Mouse (Mus musculus) midbrain, embryonic 16.5 days (tissue): ENCODE measurements around the gene Hspb2. TPM values are rescaled to one million over a fixed set of nuclear protein-coding genes. Genes with fewer than 3 reads are reported as not detected.

Experiments
- ATAC-seq: fragments of 200-750 bp; cut with Nextera tagmentation; 2 replicates; pipeline ENCODE4 v1.8.0; 2017; ENCODE audit warnings: moderate TSS enrichment
- H3K27ac ChIP-seq: fragments of 300-500 bp; sonication (generic); 2 replicates; pipeline ENCODE4 v1.5.1; 2014; ENCODE audit warnings: mild to moderate bottlenecking, low read length, mixed read lengths
- H3K27me3 ChIP-seq: fragments of 300-500 bp; sonication (generic); 2 replicates; pipeline ENCODE4 v1.6.1; 2014; ENCODE audit warnings: low read depth, low read length, mixed read lengths; ENCODE audit not compliant: control insufficient read depth, insufficient read depth
- H3K36me3 ChIP-seq: fragments of 300-500 bp; sonication (generic); 2 replicates; pipeline ENCODE4 v1.6.1; 2014; ENCODE audit warnings: mild to moderate bottlenecking, low read length, moderate library complexity, mixed read lengths; ENCODE audit not compliant: control insufficient read depth, insufficient read depth
- H3K4me1 ChIP-seq: fragments of 300-500 bp; sonication (generic); 2 replicates; pipeline ENCODE4 v1.6.1; 2014; ENCODE audit warnings: mild to moderate bottlenecking, low read length, mixed read lengths; ENCODE audit not compliant: control insufficient read depth, insufficient read depth
- H3K4me2 ChIP-seq: fragments of 300-500 bp; sonication (generic); 2 replicates; pipeline ENCODE4 v1.6.1; 2014; ENCODE audit warnings: mild to moderate bottlenecking, low read length, mixed read lengths
- H3K4me3 ChIP-seq: fragments of 300-500 bp; sonication (generic); 2 replicates; pipeline ENCODE4 v1.5.1; 2014; ENCODE audit warnings: low read depth, mild to moderate bottlenecking, low read length, moderate library complexity, mixed read lengths
- H3K9ac ChIP-seq: fragments of 300-500 bp; sonication (generic); 2 replicates; pipeline ENCODE4 v1.6.1; 2014; ENCODE audit warnings: low read depth, low read length, mixed read lengths
- H3K9me3 ChIP-seq: fragments of 300-500 bp; sonication (generic); replicated peaks from 2 replicates; pipeline ENCODE4 v1.6.1; 2014; ENCODE audit warnings: mild to moderate bottlenecking, low read length, mixed read lengths; ENCODE audit not compliant: control insufficient read depth, poor library complexity, severe bottlenecking
- whole genome bisulfite sequencing: fragments of 180-500 bp; shearing (Covaris S2); extraction: QIAGEN DNeasy Blood & Tissue Kit; methylation state at CpG from one replicate; pipeline ENCODE4 v1.1.7; 2014; 5-methylcytosine and 5-hydroxymethylcytosine counted together
- polyA plus RNA-seq: library from polyadenylated mRNA; unstranded; fragments of >200 nt; fragmentation: Nextera tagmentation; extraction: Ambion mirVana; gene quantifications from 2 replicates; pipeline ENCODE4 v1.2.1, GENCODE M21; 2015

The Hspb2 gene
- polyA plus RNA-seq, 1 experiment from 2014 or later, result 0.84 TPM

GRCm38 (mm10) chr9:50709108-50709507 lies 43.0 kb downstream of the Hspb2 start:
- Histone ChIP-seq H3K4me1 (no peaks in the 10 kb centered on the region), H3K4me3 (no peak overlapping the region), H3K36me3 (0 out of 2 replicates have a peak, but pooled peaks cover 4% of the 10 kb centered on the region), H3K9ac (no peak overlapping the region), H3K4me2 (no peak overlapping the region), H3K27ac (no peak overlapping the region), H3K27me3 (no peaks in the 10 kb centered on the region), H3K9me3 (no peaks in the 10 kb centered on the region)
- 19% methylated on average over 2 of the region's 2 CpGs for WGBS
- no peak for ATAC-seq

DNA sequence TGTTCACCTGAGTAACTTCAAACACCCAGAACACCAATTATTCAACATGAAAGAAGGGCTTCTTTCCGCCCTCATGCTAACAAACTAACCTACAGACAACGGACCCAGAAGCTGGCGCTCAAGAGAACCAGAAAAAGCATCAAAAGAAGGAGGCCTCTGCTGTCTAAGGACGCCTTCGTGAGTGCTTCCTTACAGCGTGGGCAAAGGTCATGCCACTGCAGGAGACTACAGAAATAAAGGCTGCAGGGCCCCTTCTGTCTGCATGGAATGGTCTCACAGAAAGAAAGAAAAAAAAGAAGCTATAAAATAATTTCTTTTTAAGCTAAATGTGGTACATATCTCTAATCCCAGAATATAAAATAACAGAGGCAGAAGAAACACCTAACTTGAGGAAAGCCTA lies 47.2 kb downstream of the Hspb2 start:
- no peaks in the 10 kb centered on the region for H3K4me1 ChIP-seq
- no peak overlapping the region for H3K4me2 ChIP-seq
- H3K36me3 ChIP-seq, result peaks cover 4% of the 10 kb centered on the region; the same call in 1 of the 2 replicates
- 30% methylated on average over 6 of the region's 6 CpGs for WGBS
- H3K9me3 ChIP-seq, result no peaks in the 10 kb centered on the region
- no peak overlapping the region for H3K27ac ChIP-seq
- H3K9ac ChIP-seq, result no peak overlapping the region
- H3K27me3 ChIP-seq, result no peaks in the 10 kb centered on the region
- no peak for ATAC-seq
- H3K4me3 ChIP-seq, result no peak overlapping the region

Other genes with a start within 250 kb of the Hspb2 start
- gene Pts, start 223.6 kb downstream of the Hspb2 start, polyA plus RNA-seq, result 114 and 124 TPM in 2 replicates
- 21.0 and 26.0 TPM in 2 replicates for gene Il18, start 197.5 kb downstream of the Hspb2 start, polyA plus RNA-seq
- 0.44 and 0.60 TPM in 2 replicates for gene Bco2, start 197.2 kb downstream of the Hspb2 start, polyA plus RNA-seq
- gene Tex12, start 191.0 kb downstream of the Hspb2 start, polyA plus RNA-seq, result 0.24 and 0.28 TPM in 2 replicates
- 222 and 248 TPM in 2 replicates for gene Sdhd, start 148.5 kb downstream of the Hspb2 start, polyA plus RNA-seq
- 325 and 329 TPM in 2 replicates for gene Timm8b, start 148.4 kb downstream of the Hspb2 start, polyA plus RNA-seq
- 5.7 and 5.9 TPM in 2 replicates for gene Pih1d2, start 135.0 kb downstream of the Hspb2 start, polyA plus RNA-seq
- gene Nkapd1, start 134.9 kb downstream of the Hspb2 start, polyA plus RNA-seq, result 16.4 and 19.8 TPM in 2 replicates
- 47.0 and 54.3 TPM in 2 replicates for gene Dlat, start 92.6 kb downstream of the Hspb2 start, polyA plus RNA-seq
- gene Dixdc1, start 12.8 kb downstream of the Hspb2 start, polyA plus RNA-seq, result 37.8 and 41.0 TPM in 2 replicates
- gene 2310030G06Rik, start 5.8 kb downstream of the Hspb2 start, polyA plus RNA-seq, result 1.2 and 2.5 TPM in 2 replicates
- 8.1 and 9.1 TPM in 2 replicates for gene Cryab, start 1.0 kb downstream of the Hspb2 start, polyA plus RNA-seq
- gene Fdxacb1, start 15.9 kb upstream of the Hspb2 start, polyA plus RNA-seq, result 10.7 and 11.7 TPM in 2 replicates
- 57.2 and 61.5 TPM in 2 replicates for gene Alg9, start 22.7 kb upstream of the Hspb2 start, polyA plus RNA-seq
- 46.7 and 56.0 TPM in 2 replicates for gene 1110032A03Rik, start 23.2 kb upstream of the Hspb2 start, polyA plus RNA-seq
- gene Ppp2r1b, start 92.9 kb upstream of the Hspb2 start, polyA plus RNA-seq, result 38.8 and 42.7 TPM in 2 replicates